Mouse (Mus musculus) testis, postnatal 14 days (tissue): ENCODE results near the gene Scrn2.

Source experiments
- DNase-seq: peaks from one replicate; pipeline ENCODE4 v3.0.0; 2021; ENCODE audit warnings: low spot score

The Scrn2 gene

DNA sequence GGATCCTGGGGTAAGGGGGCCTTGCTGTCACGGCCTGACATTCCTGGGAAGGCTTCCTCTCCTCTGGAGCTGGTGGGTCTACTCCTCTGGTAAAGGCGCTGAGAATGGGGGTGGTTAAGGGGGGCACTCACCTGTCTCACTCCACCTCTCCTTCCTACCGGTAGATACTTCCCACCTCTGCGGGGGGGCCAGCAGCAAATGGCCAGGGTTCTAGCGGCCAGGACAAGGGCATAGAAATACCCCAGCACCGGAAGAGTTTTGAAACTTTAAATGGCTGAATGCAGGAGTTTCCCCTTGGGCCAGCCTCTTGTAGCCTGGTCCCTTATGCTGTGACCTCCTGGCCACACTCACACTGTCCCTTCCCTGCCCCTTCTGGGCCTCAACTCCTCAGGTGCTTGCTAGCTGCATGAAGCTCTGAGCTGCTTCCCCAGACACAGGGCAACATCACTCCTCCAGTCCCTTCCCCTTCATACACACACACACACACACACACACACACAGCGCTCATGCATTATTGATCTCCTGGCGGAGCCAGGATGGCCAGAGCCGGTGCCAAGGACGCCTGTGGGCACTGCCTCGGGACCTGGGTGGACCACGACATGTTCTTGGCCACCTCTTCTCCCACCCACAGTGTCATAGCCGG lies 21.3 kb downstream of the Scrn2 start:
- no peak for DNase-seq

GRCm38 (mm10) chr11:97052219-97052646 lies 22.5 kb downstream of the Scrn2 start:
- DNase-seq: no peak

DNA sequence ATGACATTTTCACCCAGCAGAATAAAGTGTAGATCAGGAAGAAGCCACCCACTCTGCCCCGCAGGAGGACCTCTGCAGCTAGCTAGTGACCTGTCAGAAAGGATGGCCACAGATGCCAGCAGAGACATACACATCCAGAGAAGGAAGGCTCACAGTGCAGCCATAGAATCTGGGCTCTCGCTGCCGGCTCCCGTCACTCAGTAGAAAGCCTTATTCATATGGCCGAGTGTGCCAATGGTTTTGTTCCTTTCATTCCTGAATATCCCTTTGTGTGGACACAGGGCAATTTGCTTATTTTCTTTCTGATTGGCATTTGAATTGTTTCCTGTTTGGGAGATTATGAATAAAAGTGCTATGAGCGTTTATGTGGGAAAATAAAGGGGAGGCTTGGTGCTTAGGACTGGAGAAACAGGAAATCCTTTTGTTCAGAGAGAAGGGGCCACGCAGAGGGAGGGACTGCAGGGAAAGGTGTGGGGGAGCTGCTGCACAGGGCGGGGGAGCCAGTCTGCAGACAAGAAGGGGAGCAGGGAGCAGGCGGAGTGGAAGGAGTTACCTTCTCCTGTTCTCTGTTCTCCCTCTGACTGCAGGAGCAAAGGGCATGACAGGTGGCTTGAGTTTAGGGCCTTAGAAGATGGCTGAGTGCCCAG lies 33.7 kb downstream of the Scrn2 start:
- no peak for DNase-seq

- DNase-seq: no peak
Observed at GRCm38 (mm10) chr11:97063921-97064295, 34.2 kb downstream of the Scrn2 start.

- no peak for DNase-seq
Observed at GRCm38 (mm10) chr11:97065538-97066295, 36.0 kb downstream of the Scrn2 start.

- DNase-seq: no peak
Observed at GRCm38 (mm10) chr11:97066656-97067360, 37.1 kb downstream of the Scrn2 start.

DNA sequence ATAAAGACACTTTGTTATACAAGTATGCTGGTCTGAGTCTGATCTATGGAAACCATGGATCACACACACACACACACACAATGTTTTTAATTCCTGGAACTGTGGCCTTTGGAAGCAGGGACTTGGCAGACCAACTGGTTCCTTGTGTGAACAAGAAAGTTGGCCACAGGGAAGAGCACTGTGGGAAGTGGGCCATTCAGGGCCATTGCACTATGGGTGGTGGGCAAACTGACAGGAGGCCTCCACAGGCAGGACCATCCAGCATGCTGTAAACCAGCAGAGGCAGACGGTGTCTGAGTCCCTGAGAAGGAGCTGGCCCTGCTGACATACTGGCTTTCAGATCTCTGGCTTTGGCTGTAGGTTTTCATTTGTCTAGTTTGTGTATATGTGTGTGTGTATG lies 39.6 kb downstream of the Scrn2 start:
- DNase-seq: no peak

GRCm38 (mm10) chr11:97069770-97070169 lies 40.0 kb downstream of the Scrn2 start:
- DNase-seq: no peak

DNA sequence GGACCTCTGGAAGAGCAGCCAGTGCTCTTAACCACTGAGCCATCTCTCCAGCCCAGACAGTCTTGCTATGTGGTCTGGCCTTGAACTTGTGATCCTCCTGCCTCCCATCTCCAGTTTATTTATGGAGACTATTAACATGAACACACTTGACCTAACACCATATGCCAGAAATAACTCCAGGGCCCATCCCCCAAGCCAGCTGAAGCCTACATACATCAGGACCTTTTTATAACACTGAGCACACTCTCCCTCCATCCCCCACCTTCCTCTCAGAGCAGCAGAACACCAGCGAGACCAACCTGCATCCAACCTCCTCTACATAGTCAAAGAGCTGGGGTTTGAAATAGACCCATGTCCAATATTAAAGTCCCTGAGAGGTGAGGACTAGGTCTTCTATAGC lies 41.4 kb downstream of the Scrn2 start:
- no peak for DNase-seq

DNA sequence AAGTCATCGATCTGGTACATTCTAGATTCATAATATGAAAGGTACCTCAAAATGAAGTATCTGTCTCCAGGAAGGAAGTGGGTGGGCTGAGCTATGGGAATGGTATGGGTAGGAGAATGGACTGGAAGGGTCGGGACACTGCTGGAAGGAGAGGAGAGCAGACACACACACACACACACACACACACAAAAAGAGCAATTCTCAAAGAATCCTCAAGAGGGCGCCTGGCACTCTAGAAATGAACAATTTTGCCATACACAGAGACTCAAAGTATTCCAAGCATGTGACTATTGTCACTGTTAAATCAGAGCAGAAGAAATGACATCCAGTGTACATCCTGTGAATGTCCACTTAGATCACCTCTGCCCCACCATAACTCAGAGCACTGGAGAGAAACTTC lies 42.8 kb downstream of the Scrn2 start:
- DNase-seq: no peak

DNA sequence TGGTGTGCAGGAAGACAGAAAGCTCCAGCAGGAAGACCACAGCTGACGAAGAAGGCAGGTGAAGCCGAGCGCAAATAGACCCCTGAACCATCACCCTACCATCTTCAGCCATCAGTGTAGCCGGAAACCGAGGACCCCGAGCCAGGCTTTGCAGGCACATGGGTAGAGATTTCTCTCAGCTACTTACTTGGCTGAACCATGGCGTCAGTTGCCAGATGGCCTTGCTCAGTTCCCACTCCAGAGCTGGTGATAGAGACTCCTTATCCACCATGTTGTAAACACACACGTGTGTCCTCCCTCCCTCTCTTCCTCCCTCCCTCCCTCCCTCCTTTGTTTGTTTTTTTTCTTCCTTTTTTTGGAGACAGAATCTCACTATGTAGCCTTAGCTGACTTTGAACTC lies 44.5 kb downstream of the Scrn2 start:
- DNase-seq: no peak

DNA sequence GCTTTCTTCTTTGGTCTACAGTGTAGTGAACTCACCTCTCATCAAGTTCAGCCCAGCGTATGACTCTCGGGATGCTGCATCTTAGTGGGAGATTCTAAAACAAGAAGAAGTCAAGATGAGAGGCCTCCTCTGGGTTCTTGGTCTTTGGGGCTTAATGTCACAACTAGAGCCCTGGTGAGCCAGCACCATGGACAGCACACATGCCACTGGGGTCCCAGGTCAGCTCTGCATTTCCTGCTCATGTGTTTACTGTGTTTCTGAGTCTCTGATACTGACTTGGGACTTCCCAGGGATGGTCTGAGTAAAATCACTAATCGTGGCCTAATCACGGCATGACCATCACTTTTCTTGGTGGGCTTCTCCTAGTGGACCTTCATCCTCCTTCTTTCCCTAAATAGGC lies 49.0 kb downstream of the Scrn2 start:
- no peak for DNase-seq

DNA sequence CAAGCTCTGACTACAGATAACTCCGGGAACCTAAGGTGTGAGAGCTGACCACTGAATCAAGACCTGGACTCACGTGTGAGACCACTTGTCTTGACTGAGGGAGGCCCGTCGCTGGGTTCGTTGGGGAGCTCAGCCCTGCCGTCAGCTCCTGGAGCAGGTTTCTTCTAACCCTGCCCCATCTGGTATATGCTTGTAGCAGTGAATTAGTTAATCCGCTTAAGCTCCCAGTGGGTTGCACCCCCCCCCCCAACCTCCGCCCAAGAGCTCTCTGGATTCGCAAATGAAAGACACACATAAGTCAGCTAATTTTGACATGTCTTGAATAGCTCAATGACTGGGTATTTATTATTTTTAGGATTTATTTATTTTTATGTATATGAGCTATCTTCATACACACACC lies 50.6 kb downstream of the Scrn2 start:
- DNase-seq: no peak

DNA sequence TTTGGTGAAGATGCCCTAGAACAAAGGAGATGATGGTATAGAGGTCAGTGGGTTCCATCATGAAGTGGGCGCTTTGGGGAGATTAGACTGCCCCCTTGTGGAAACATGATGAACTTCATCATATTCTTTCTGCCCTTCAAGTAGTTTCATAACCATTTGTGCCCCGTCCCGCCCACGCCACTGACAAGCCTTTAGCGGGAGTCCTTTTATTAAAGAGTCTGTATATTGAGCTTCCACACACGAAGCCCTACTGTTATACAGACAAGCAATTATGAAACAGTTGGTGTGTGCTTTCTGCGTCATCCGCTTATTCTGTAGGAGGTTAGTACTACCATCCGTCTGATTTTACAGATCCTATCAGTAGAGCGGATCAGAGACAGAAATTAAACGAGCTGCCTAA lies 53.2 kb downstream of the Scrn2 start:
- no peak for DNase-seq
